Mouse (Mus musculus) kidney, adult 10 weeks (tissue): ENCODE results near the gene Cdh20. TPM values are rescaled to one million over a fixed set of nuclear protein-coding genes. Genes with fewer than 3 reads are reported as not detected.

Source experiments
- polyA plus RNA-seq: library from polyadenylated mRNA; stranded (reverse); fragments of 350-450 nt; fragmentation: Illumina TruSeq; extraction: RNeasy Lipid Tissue Mini Kit (QIAGEN cat#74804); gene quantifications from one replicate; pipeline ENCODE4 v1.2.3, GENCODE M21; 2014; ENCODE audit warnings: low read depth, low replicate concordance

Gene Cdh20
- polyA plus RNA-seq, result not detected

DNA sequence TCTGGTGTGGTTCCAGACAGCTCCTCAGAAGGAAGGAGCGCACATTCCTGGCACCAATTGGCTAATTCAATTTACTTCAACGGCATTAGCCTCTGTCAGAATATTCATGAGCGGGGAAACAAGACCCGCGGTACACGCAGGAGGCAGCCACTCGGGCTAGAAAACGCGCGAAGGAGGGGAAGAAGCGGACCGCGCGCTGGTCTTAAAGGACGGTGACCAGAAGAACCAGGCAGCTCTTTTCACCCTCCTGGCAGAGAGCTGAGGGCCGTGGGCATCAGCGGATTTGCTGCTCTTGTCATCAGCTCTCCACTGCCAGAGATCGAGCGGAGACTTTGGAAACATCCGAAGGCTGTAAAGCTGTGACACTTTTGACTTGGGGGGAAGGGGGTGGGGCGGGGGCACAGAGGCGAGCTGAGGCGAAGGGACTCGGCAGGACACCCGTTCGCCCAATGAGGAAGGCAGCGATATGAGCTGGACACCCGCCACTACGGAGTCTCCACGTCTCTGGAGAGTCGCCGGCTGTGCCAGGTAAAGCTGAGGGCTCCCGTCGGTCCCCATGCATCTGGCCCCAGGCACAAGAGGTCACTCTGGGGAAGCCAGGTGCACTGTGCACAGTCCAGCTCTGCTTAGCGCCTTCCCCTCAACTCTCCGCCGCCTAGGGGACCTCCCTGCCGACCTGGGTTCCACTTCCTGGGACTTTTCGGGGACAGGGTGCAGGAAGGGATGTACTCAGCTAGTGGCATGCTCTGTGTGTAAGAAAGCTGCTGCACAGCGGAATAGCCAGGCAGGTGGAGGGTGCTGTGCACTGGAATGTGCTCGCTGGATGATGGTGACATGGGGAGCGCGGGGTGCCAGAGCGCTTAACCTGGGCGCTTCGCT, at the start of gene Cdh20:
Gene Cdh20, plus strand, starts transcription at position 159 of the 879 bp plus-strand sequence.

